Comparison of ENCODE assay signal across 11 mouse cellular contexts in the genomic region with DNA sequence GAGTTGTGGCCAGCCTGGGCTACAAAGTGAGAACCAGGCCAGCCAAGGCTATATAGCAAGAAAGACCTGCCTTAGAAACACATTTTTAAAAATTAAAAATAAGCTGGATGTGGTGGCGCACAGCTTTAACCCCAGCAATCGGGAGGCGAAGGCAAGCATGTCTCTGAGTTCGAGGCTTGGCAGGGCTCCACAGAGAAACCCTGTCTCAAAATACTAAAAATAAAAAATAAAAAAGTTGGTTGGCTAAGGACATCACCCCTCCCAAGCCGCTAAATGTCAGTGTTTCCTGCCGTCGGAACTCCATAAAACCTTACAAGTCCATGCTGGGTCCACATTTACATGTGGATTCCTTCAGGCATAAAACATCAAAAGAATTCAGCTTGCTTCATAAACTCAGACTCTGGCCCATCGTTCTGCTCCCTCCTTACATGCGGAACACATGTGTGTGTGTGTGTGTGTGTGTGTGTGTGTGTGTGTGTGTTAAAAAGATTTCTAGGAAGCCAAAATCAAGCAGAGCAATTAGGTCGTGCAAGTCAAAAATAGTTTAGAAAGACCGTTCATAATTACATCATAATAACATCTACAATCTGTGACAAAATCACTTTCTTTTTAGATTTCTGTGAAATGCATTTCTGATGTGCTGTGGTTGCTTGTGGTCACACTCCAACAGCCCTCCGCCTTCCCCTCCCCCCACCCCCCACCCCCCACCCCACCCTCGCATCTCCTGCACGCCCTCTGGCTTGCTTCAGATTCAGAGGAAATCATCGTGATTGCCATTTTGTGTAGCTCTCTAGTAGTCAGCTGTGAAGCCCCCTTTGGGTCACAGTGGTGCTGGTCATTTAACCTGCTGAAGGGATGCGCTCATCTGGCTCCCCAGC. TPM values are rescaled to one million over a fixed set of nuclear protein-coding genes. Genes with fewer than 3 reads are reported as not detected.
DNase-seq lines count a peak whose midpoint lies in the region; ATAC-seq and TF ChIP-seq lines count a peak whose summit lies in the region.
"Had no signal": no experiment of that assay in that cellular context is flagged by ENCODE, and none has a peak within 500 bp of the region (broad histone marks: within the 10 kb centered on the region; RNA-seq: fewer than 3 reads in every experiment).

No protein-coding gene starts in this region.

- H3K9ac ChIP-seq in lung, embryonic 14.5 days: no peak overlapping the region
- H3K9ac ChIP-seq in embryonic facial prominence, embryonic 14.5 days (ENCODE audit: low read depth, low read length): no peak overlapping the region
- H3K9ac ChIP-seq in hindbrain, embryonic 16.5 days (ENCODE audit: low read depth, low read length): no peak overlapping the region
- peak overlapping the region; percentile 31; the same call in 1 of the 2 replicates for H3K9ac ChIP-seq in neural tube, embryonic 13.5 days

- no peak overlapping the region for H3K4me2 ChIP-seq in lung, embryonic 14.5 days
- peak overlapping the region; percentile 16 for H3K4me2 ChIP-seq in embryonic facial prominence, embryonic 14.5 days (ENCODE audit: low read depth, low read length)
- H3K4me2 ChIP-seq in hindbrain, embryonic 16.5 days (ENCODE audit: low read length): peak overlapping the region; percentile 9
- peak overlapping the region; percentile 35 for H3K4me2 ChIP-seq in neural tube, embryonic 13.5 days

- no peaks in the 10 kb centered on the region for H3K4me1 ChIP-seq in lung, embryonic 14.5 days (ENCODE audit: insufficient read depth)
- peaks cover 14% of the 10 kb centered on the region for H3K4me1 ChIP-seq in embryonic facial prominence, embryonic 14.5 days (ENCODE audit: control insufficient read depth, insufficient read depth, low read length)
- H3K4me1 ChIP-seq in hindbrain, embryonic 16.5 days (ENCODE audit: control insufficient read depth, insufficient read depth, low read depth, low read length): no peaks in the 10 kb centered on the region; the same call in 1 of the 2 replicates
- H3K4me1 ChIP-seq in neural tube, embryonic 13.5 days (replicated peaks): peaks cover 5% of the 10 kb centered on the region

- no peaks in the 10 kb centered on the region for H3K27me3 ChIP-seq in lung, embryonic 14.5 days (ENCODE audit: insufficient read depth, low read length)
- no peaks in the 10 kb centered on the region for H3K27me3 ChIP-seq in embryonic facial prominence, embryonic 14.5 days (replicated peaks; ENCODE audit: control insufficient read depth, insufficient read depth, low read length)
- H3K27me3 ChIP-seq in hindbrain, embryonic 16.5 days (replicated peaks; ENCODE audit: control insufficient read depth, insufficient read depth, low read length): no peaks in the 10 kb centered on the region
- H3K27me3 ChIP-seq in neural tube, embryonic 13.5 days: no peaks in the 10 kb centered on the region

- 45% methylated on average over 16 of the region's 16 CpGs for WGBS in lung, embryonic 14.5 days
- 32% methylated on average over 16 of the region's 16 CpGs for WGBS in embryonic facial prominence, embryonic 14.5 days
- 49% methylated on average over 16 of the region's 16 CpGs for WGBS in hindbrain, embryonic 16.5 days
- WGBS in neural tube, embryonic 13.5 days: 52% methylated on average over 16 of the region's 16 CpGs

- peak; percentile 8; the same call in 1 of the 2 replicates for ATAC-seq in lung, embryonic 14.5 days (ENCODE audit: insufficient read depth)
- peak; percentile 64 for ATAC-seq in embryonic facial prominence, embryonic 14.5 days (ENCODE audit: low read depth)
- ATAC-seq in hindbrain, embryonic 16.5 days: peak; percentile 81
- peak; percentile 40; the same call in 1 of the 2 replicates for ATAC-seq in neural tube, embryonic 13.5 days (ENCODE audit: low read depth)
- no peak for ATAC-seq in granulocyte monocyte progenitor cell, adult 5-6 weeks (replicated peaks; ENCODE audit: poor library complexity, severe bottlenecking)

- DNase-seq in lung, embryonic 14.5 days: peak; percentile 45
- DNase-seq in lung, postnatal 4 days: no peak
- peak; percentile 74 for DNase-seq in embryonic facial prominence, embryonic 14.5 days (ENCODE audit: low spot score)
- no peak for DNase-seq in left cerebral cortex, adult 18-20 months (ENCODE audit: low spot score in 2 of 2)
- no peak for DNase-seq in layer of hippocampus, adult 9-10 months (ENCODE audit: low spot score)
- DNase-seq: right cerebral cortex, postnatal 4 days; thymus, postnatal 36 days had no signal

- H3K9me3 ChIP-seq in lung, embryonic 14.5 days (ENCODE audit: low read depth, low read length): no peaks in the 10 kb centered on the region
- no peaks in the 10 kb centered on the region for H3K9me3 ChIP-seq in embryonic facial prominence, embryonic 14.5 days (ENCODE audit: control insufficient read depth, low read length)
- no peaks in the 10 kb centered on the region for H3K9me3 ChIP-seq in hindbrain, embryonic 16.5 days (ENCODE audit: control insufficient read depth, low read length)
- H3K9me3 ChIP-seq in neural tube, embryonic 13.5 days: no peaks in the 10 kb centered on the region

- TF ChIP-seq CTCF in lung, embryonic 14.5 days (IDR thresholded peaks at IDR 0.05; ENCODE audit: low read depth): no peak

- no peak overlapping the region for H3K4me3 ChIP-seq in lung, embryonic 14.5 days (ENCODE audit: low read depth, low read length)
- H3K4me3 ChIP-seq in embryonic facial prominence, embryonic 14.5 days (ENCODE audit: low read depth, low read length): no peak overlapping the region
- H3K4me3 ChIP-seq in hindbrain, embryonic 16.5 days (ENCODE audit: low read length): no peak overlapping the region
- no peak overlapping the region for H3K4me3 ChIP-seq in neural tube, embryonic 13.5 days

- H3K27ac ChIP-seq in lung, embryonic 14.5 days (ENCODE audit: low read depth): no peak overlapping the region
- peak overlapping the region; percentile 67 for H3K27ac ChIP-seq in embryonic facial prominence, embryonic 14.5 days (replicated peaks; ENCODE audit: low read depth, low read length)
- peak overlapping the region; percentile 33 for H3K27ac ChIP-seq in hindbrain, embryonic 16.5 days (ENCODE audit: low read depth, low read length)
- H3K27ac ChIP-seq in neural tube, embryonic 13.5 days (replicated peaks): peak overlapping the region; percentile 54

- H3K36me3 ChIP-seq in lung, embryonic 14.5 days (ENCODE audit: insufficient read depth): no peaks in the 10 kb centered on the region
- H3K36me3 ChIP-seq in embryonic facial prominence, embryonic 14.5 days (ENCODE audit: control insufficient read depth, insufficient read depth, low read length): no peaks in the 10 kb centered on the region
- no peaks in the 10 kb centered on the region for H3K36me3 ChIP-seq in hindbrain, embryonic 16.5 days (ENCODE audit: control insufficient read depth, insufficient read depth, low read length)
- H3K36me3 ChIP-seq in neural tube, embryonic 13.5 days: no peaks in the 10 kb centered on the region

RNA-seq across cellular contexts. Expression of a gene that starts 56.7 kb away (rescaled TPM):
- polyA plus RNA-seq in lung, embryonic 14.5 days (2014; fragmentation: Nextera tagmentation; extraction: Ambion mirVana): 1.8 and 2.0 TPM in 2 replicates
- polyA plus RNA-seq in embryonic facial prominence, embryonic 14.5 days (2014; fragmentation: Nextera tagmentation; extraction: Ambion mirVana): 0.50 and 0.76 TPM in 2 replicates
- 0.07 TPM in 1 of 2 replicates, not detected in the other for polyA plus RNA-seq in hindbrain, embryonic 16.5 days (2015; fragmentation: Nextera tagmentation; extraction: Ambion mirVana)
- not detected in 2 replicates for polyA plus RNA-seq in neural tube, embryonic 13.5 days (2015; fragmentation: Nextera tagmentation; extraction: Ambion mirVana)
- total RNA-seq in left cerebral cortex, adult 18-20 months (2021): 10 to 100 TPM; 25.1 to 29.8 TPM
- total RNA-seq in granulocyte monocyte progenitor cell, adult 5-6 weeks (2014; fragmentation: Nextera tagmentation): not detected in 2 replicates
- not detected in 2 replicates for total RNA-seq in granulocyte monocyte progenitor cell, adult 5-6 weeks (2017)
- total RNA-seq: hematopoietic stem cell, adult 5-6 weeks had no signal

Comparison
In these comparisons a context has a peak if more than half of its experiments do, and no peak if none do; other contexts are left out.
1. DNase-seq: peak in lung, embryonic 14.5 days (single experiment) and embryonic facial prominence, embryonic 14.5 days (single experiment); none in lung, postnatal 4 days (0 of 2), left cerebral cortex, adult 18-20 months (0 of 2) and layer of hippocampus, adult 9-10 months (single experiment).